Mouse (Mus musculus) MEL (cell line): ENCODE data around the gene Arhgap23. TPM values are rescaled to one million over a fixed set of nuclear protein-coding genes. Genes with fewer than 3 reads are reported as not detected.
A peak's percentile ranks its signal among the peaks of the same experiment; 100 is the strongest.

Experiments used
- DNase-seq: peaks from one replicate; pipeline ENCODE4 v3.0.0; 2011; ENCODE audit warnings: low read depth, low spot score
- H3K27ac ChIP-seq: 2 replicates; pipeline ENCODE4 v1.5.1; 2012; ENCODE audit warnings: low read depth, mild to moderate bottlenecking, control low read depth, low read length, moderate library complexity; ENCODE audit not compliant: control insufficient read depth
- H3K27me3 ChIP-seq, 2 experiments: fragments of 150-350 bp in 1 of 2; sonication (generic) in 1 of 2; 2 replicates each; pipeline ENCODE4 v1.6.1; 2012; ENCODE audit warnings: low read length in 2 of 2, mild to moderate bottlenecking in 2 of 2, improper control_type of control experiment in 1 of 2, moderate library complexity in 1 of 2; ENCODE audit not compliant: insufficient read depth in 2 of 2, control insufficient read depth in 1 of 2
- H3K36me3 ChIP-seq, 2 experiments: 2 replicates each; pipeline ENCODE4 v1.6.1; 2012 to 2014; ENCODE audit warnings: low read length in 2 of 2, improper control_type of control experiment in 1 of 2, inconsistent platforms in 1 of 2, mild to moderate bottlenecking in 1 of 2; ENCODE audit not compliant: insufficient read depth in 2 of 2, control insufficient read depth in 1 of 2
- H3K4me1 ChIP-seq, 2 experiments: fragments of 150-350 bp in 1 of 2; sonication (generic) in 1 of 2; 2 replicates each; pipeline ENCODE4 v1.6.1; 2012; ENCODE audit warnings: low read length in 2 of 2, improper control_type of control experiment in 1 of 2, mild to moderate bottlenecking in 1 of 2; ENCODE audit not compliant: insufficient read depth in 2 of 2, control insufficient read depth in 1 of 2
- H3K4me3 ChIP-seq, 2 experiments: fragments of 150-350 bp in 1 of 2; sonication (generic) in 1 of 2; 2 replicates each; pipeline ENCODE4 v1.5.1; 2012; ENCODE audit warnings: low read depth in 2 of 2, low read length in 2 of 2, mild to moderate bottlenecking in 2 of 2, moderate library complexity in 2 of 2, control low read depth in 1 of 2, improper control_type of control experiment in 1 of 2; ENCODE audit not compliant: control insufficient read depth in 1 of 2, insufficient read depth in 1 of 2
- H3K79me2 ChIP-seq: 2 replicates; pipeline ENCODE4 v1.6.1; 2012; ENCODE audit warnings: mild to moderate bottlenecking, low read length, moderate library complexity; ENCODE audit not compliant: control insufficient read depth, poor library complexity, insufficient read depth
- H3K9ac ChIP-seq: 2 replicates; pipeline ENCODE4 v1.6.1; 2012; ENCODE audit warnings: low read depth, mild to moderate bottlenecking, control low read depth, low read length, moderate library complexity; ENCODE audit not compliant: control insufficient read depth, poor library complexity, severe bottlenecking
- H3K9me3 ChIP-seq: fragments of 150-350 bp; sonication (generic); replicated peaks from 2 replicates; pipeline ENCODE4 v1.6.1; 2012; ENCODE audit warnings: mild to moderate bottlenecking, low read length, improper control_type of control experiment, moderate library complexity; ENCODE audit not compliant: insufficient read depth
- CHD1 ChIP-seq: IDR thresholded peaks from 2 replicates; pipeline ENCODE4 v1.6.1; 2012; ENCODE audit warnings: low read depth, mild to moderate bottlenecking, inconsistent platforms, low read length, improper control_type of control experiment
- CTCF ChIP-seq, 3 experiments: IDR thresholded peaks in 2 of 3; conservative IDR thresholded peaks in 1 of 3; 2 replicates each; pipeline ENCODE4 v1.5.1; 2011 to 2012; ENCODE audit warnings: low read length in 3 of 3, low read depth in 2 of 3, mild to moderate bottlenecking in 2 of 3, improper control_type of control experiment in 1 of 3, inconsistent platforms in 1 of 3, mixed read lengths in 1 of 3, moderate library complexity in 1 of 3; ENCODE audit not compliant: control insufficient read depth in 1 of 3, insufficient read depth in 1 of 3, poor library complexity in 1 of 3, severe bottlenecking in 1 of 3
- E2F4 ChIP-seq: IDR thresholded peaks from 2 replicates; pipeline ENCODE4 v1.6.1; 2011; ENCODE audit warnings: low read depth, low read length, improper control_type of control experiment, borderline replicate concordance
- EP300 ChIP-seq, 2 experiments: IDR thresholded peaks; 2 replicates each; pipeline ENCODE4 v1.6.1; 2011; ENCODE audit warnings: improper control_type of control experiment in 2 of 2, low read length in 2 of 2, low read depth in 1 of 2, mild to moderate bottlenecking in 1 of 2
- ETS1 ChIP-seq: IDR thresholded peaks from 2 replicates; pipeline ENCODE4 v1.6.1; 2012; ENCODE audit warnings: low read depth, mild to moderate bottlenecking, inconsistent platforms, low read length, improper control_type of control experiment, moderate library complexity
- GATA1 ChIP-seq: IDR thresholded peaks from 2 replicates; pipeline ENCODE4 v1.6.1; 2011; ENCODE audit warnings: low read depth, low read length, improper control_type of control experiment
- HCFC1 ChIP-seq: IDR thresholded peaks from 2 replicates; pipeline ENCODE4 v1.6.1; 2012; ENCODE audit warnings: low read depth, mild to moderate bottlenecking, inconsistent platforms, low read length, improper control_type of control experiment, moderate library complexity
- JUND ChIP-seq: IDR thresholded peaks from 2 replicates; pipeline ENCODE4 v1.6.1; 2011; ENCODE audit warnings: low read depth, mild to moderate bottlenecking, improper control_type of control experiment, low read length
- KAT2A ChIP-seq: conservative IDR thresholded peaks from 2 replicates; pipeline ENCODE4 v1.6.1; 2012; ENCODE audit warnings: low read depth, low read length, improper control_type of control experiment, inconsistent platforms
- MAFK ChIP-seq: IDR thresholded peaks from 2 replicates; pipeline ENCODE4 v1.6.1; 2011; ENCODE audit warnings: low read depth, mild to moderate bottlenecking, low read length, improper control_type of control experiment, borderline replicate concordance
- MAX ChIP-seq: IDR thresholded peaks from 2 replicates; pipeline ENCODE4 v1.6.1; 2011; ENCODE audit warnings: low read length, improper control_type of control experiment
- MAZ ChIP-seq: IDR thresholded peaks from 2 replicates; pipeline ENCODE4 v1.6.1; 2012; ENCODE audit warnings: low read depth, mild to moderate bottlenecking, inconsistent platforms, low read length, improper control_type of control experiment
- MXI1 ChIP-seq: IDR thresholded peaks from 2 replicates; pipeline ENCODE4 v1.6.1; 2011; ENCODE audit warnings: mild to moderate bottlenecking, low read depth, low read length, improper control_type of control experiment
- MYB ChIP-seq: IDR thresholded peaks from 2 replicates; pipeline ENCODE4 v1.6.1; 2011; ENCODE audit warnings: mild to moderate bottlenecking, low read depth, low read length, improper control_type of control experiment
- MYC ChIP-seq: IDR thresholded peaks from 2 replicates; pipeline ENCODE4 v1.6.1; 2011; ENCODE audit warnings: low read depth, mild to moderate bottlenecking, low read length, improper control_type of control experiment, moderate library complexity
- NELFE ChIP-seq: IDR thresholded peaks from 2 replicates; pipeline ENCODE4 v1.6.1; 2011; ENCODE audit warnings: low read depth, low read length, improper control_type of control experiment
- POLR2A ChIP-seq, 2 experiments: IDR thresholded peaks; 2 replicates each; pipeline ENCODE4 v1.6.1; 2011 to 2012; ENCODE audit warnings: low read length in 2 of 2, mild to moderate bottlenecking in 2 of 2, control low read depth in 1 of 2, improper control_type of control experiment in 1 of 2, low read depth in 1 of 2, moderate library complexity in 1 of 2; ENCODE audit not compliant: control insufficient read depth in 1 of 2, insufficient read depth in 1 of 2, poor library complexity in 1 of 2
- POLR2AphosphoS2 ChIP-seq: IDR thresholded peaks from 2 replicates; pipeline ENCODE4 v1.6.1; 2011; ENCODE audit warnings: low read length, improper control_type of control experiment
- RCOR1 ChIP-seq: IDR thresholded peaks from 2 replicates; pipeline ENCODE4 v1.6.1; 2012; ENCODE audit warnings: low read depth, mild to moderate bottlenecking, inconsistent platforms, low read length, improper control_type of control experiment
- SIN3A ChIP-seq: IDR thresholded peaks from 2 replicates; pipeline ENCODE4 v1.6.1; 2012; ENCODE audit warnings: low read length, improper control_type of control experiment, inconsistent platforms
- SMC3 ChIP-seq: IDR thresholded peaks from 2 replicates; pipeline ENCODE4 v1.6.1; 2011; ENCODE audit warnings: low read depth, low read length, improper control_type of control experiment
- TAL1 ChIP-seq: IDR thresholded peaks from 2 replicates; pipeline ENCODE4 v1.6.1; 2012; ENCODE audit warnings: mild to moderate bottlenecking, inconsistent platforms, low read length, moderate library complexity, mixed read lengths
- TCF12 ChIP-seq: IDR thresholded peaks from 2 replicates; pipeline ENCODE4 v1.6.1; 2014; ENCODE audit warnings: low read depth, mild to moderate bottlenecking, inconsistent platforms, low read length, improper control_type of control experiment, moderate library complexity
- UBTF ChIP-seq: IDR thresholded peaks from 2 replicates; pipeline ENCODE4 v1.6.1; 2012; ENCODE audit warnings: low read depth, mild to moderate bottlenecking, inconsistent platforms, low read length, improper control_type of control experiment, moderate library complexity, borderline replicate concordance; ENCODE audit not compliant: insufficient read depth
- USF1 ChIP-seq: IDR thresholded peaks from 2 replicates; pipeline ENCODE4 v1.6.1; 2014; ENCODE audit warnings: low read depth, mild to moderate bottlenecking, inconsistent platforms, low read length, improper control_type of control experiment, moderate library complexity
- polyA plus RNA-seq, 2 experiments: library from polyadenylated mRNA; stranded (reverse) in 1 of 2; unstranded in 1 of 2; fragments of >175 nt in 1 of 2; fragments of >200 nt in 1 of 2; gene quantifications; 2 replicates each; pipeline versions ENCODE4 v1.2.1 to v1.2.4; 2012; ENCODE audit warnings: low replicate concordance in 2 of 2, low read depth in 1 of 2; ENCODE audit not compliant: insufficient read length in 2 of 2, insufficient read depth in 1 of 2, missing spikeins in 1 of 2
- total RNA-seq: library from RNA; depleted of rRNA; stranded (reverse); fragments of 300-350 nt; gene quantifications from 2 replicates; pipeline ENCODE4 v1.2.3, GENCODE M21; 2012

The Arhgap23 gene
- total and polyA plus RNA-seq, 3 experiments, result 1.7 to 7.5 TPM; not detected in 1

GRCm38 (mm10) chr11:97477431-97477830 lies 62.1 kb downstream of the Arhgap23 start:
- no peak overlapping the region for H3K9ac ChIP-seq
- no peaks in the 10 kb centered on the region for H3K79me2 ChIP-seq
- H3K36me3 ChIP-seq, result peaks cover 0 to 17% of the 10 kb centered on the region in 2 experiments; a peak in 2 of 4 replicates
- no peak for DNase-seq
- no peak overlapping the region for H3K4me3 ChIP-seq
- peaks cover 7 to 25% of the 10 kb centered on the region in 2 experiments for H3K4me1 ChIP-seq
- TF ChIP-seq MXI1, result no peak
- TF ChIP-seq E2F4, result no peak
- no peak for TF ChIP-seq KAT2A
- TF ChIP-seq, all 39 proteins: peak for 0
- Histone ChIP-seq H3K27me3 (no peaks in the 10 kb centered on the region), H3K27ac (no peak overlapping the region), H3K9me3 (no peaks in the 10 kb centered on the region)

DNA sequence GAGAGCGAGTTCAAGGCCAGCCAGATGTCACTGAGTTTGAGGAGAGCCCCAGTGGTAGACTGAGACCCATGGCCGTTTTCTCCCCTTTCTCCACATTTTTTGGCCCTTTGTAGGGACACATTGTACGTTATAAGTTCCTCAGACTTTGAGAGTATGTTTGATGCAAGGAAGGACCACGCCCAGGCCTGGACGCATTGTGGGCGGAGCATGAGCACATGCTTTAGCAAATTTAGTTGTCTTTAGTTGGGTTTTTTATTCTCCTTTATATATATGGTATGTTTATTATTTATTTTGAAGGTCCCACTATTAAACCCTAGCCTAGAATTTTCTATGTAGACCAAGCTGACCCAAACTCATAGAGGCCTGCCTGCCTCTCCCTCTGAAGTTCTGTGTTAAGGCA lies 63.0 kb downstream of the Arhgap23 start:
- Histone ChIP-seq H3K4me1 (peaks cover 7 to 25% of the 10 kb centered on the region in 2 experiments), H3K27me3 (no peaks in the 10 kb centered on the region), H3K4me3 (no peak overlapping the region), H3K36me3 (peaks cover 0 to 17% of the 10 kb centered on the region in 2 experiments; a peak in 2 of 4 replicates), H3K79me2 (no peaks in the 10 kb centered on the region), H3K27ac (peak overlapping the region; percentile 25), H3K9ac (peak overlapping the region; percentile 20; the same call in 1 of the 2 replicates), H3K9me3 (no peaks in the 10 kb centered on the region)
- peak; percentile 64 for DNase-seq
- TF ChIP-seq SMC3, result no peak
- peak; percentile 61; the same call in 1 of the 2 replicates for TF ChIP-seq MAX
- no peak for TF ChIP-seq TCF12
- TF ChIP-seq MXI1, result peak; percentile 44; the same call in 1 of the 2 replicates
- TF ChIP-seq CTCF (IDR thresholded peaks at IDR 0.05 in 2 of 3, conservative IDR thresholded peaks at IDR 0.05 in 1 of 3; ENCODE audit: control insufficient read depth in 1 of 3, insufficient read depth in 1 of 3, low read depth in 2 of 3, low read length in 3 of 3, poor library complexity in 1 of 3, severe bottlenecking in 1 of 3), result no peak
- TF ChIP-seq TAL1, result no peak
- no peak for TF ChIP-seq MYB
- TF ChIP-seq MAFK, result no peak
- TF ChIP-seq CHD1, result no peak
- TF ChIP-seq NELFE, result no peak
- TF ChIP-seq POLR2A (IDR thresholded peaks at IDR 0.05; ENCODE audit: control insufficient read depth in 1 of 2, insufficient read depth in 1 of 2, low read depth in 1 of 2, low read length in 2 of 2, poor library complexity in 1 of 2), result no peak
- TF ChIP-seq SIN3A, result no peak; the same call in 1 of the 2 replicates
- no peak for TF ChIP-seq KAT2A
- no peak for TF ChIP-seq HCFC1
- TF ChIP-seq MYC, result peak; percentile 50; the same call in 1 of the 2 replicates

- Histone ChIP-seq H3K36me3 (peaks cover 0 to 17% of the 10 kb centered on the region in 2 experiments; a peak in 2 of 4 replicates), H3K79me2 (no peaks in the 10 kb centered on the region), H3K27ac (peak overlapping the region; percentile 25), H3K4me3 (no peak overlapping the region), H3K4me1 (peaks cover 7 to 25% of the 10 kb centered on the region in 2 experiments), H3K9me3 (no peaks in the 10 kb centered on the region), H3K9ac (no peak overlapping the region), H3K27me3 (no peaks in the 10 kb centered on the region)
- peak; percentile 75 for DNase-seq
- TF ChIP-seq POLR2AphosphoS2, result no peak
- no peak for TF ChIP-seq USF1
- no peak for TF ChIP-seq UBTF
- 0 out of 2 replicates have a peak, but pooled peaks have one; percentile 39 for TF ChIP-seq MXI1
- TF ChIP-seq JUND, result no peak
- TF ChIP-seq SIN3A, result peak; percentile 67; the same call in 1 of the 2 replicates
- peak; percentile 63 to 66; a peak in 3 of 4 replicates for TF ChIP-seq EP300 (IDR thresholded peaks at IDR 0.05; ENCODE audit: low read depth in 1 of 2, low read length in 2 of 2)
- TF ChIP-seq RCOR1, result peak; percentile 94
- TF ChIP-seq GATA1, result peak; percentile 73
- peak; percentile 59 for TF ChIP-seq ETS1
- TF ChIP-seq MAZ, result no peak
These were observed 63.8 kb downstream of the Arhgap23 start for GRCm38 (mm10) chr11:97479085-97479484.
